Mouse (Mus musculus) left cerebral cortex, adult 2 months (tissue): ENCODE data around the gene Pcolce2. TPM values are rescaled to one million over a fixed set of nuclear protein-coding genes. Genes with fewer than 3 reads are reported as not detected.

ENCODE experiments used
- DNase-seq, 2 experiments: peaks; one replicate each; pipeline ENCODE4 v3.0.0; 2021 to 2022; ENCODE audit warnings: low spot score in 2 of 2, mixed read lengths in 1 of 2; ENCODE audit errors: extremely low spot score in 1 of 2
- H3K27ac ChIP-seq: fragments of 200-600 bp; 2 replicates; pipeline ENCODE4 v1.8.1; 2022
- H3K4me3 ChIP-seq: fragments of 200-600 bp; 2 replicates; pipeline ENCODE4 v1.8.1; 2022
- CTCF ChIP-seq: fragments of 200-600 bp; IDR thresholded peaks from 2 replicates; pipeline ENCODE4 v1.8.1; 2022; ENCODE audit warnings: antibody characterized with exemption, mild to moderate bottlenecking, moderate library complexity
- intact Hi-C: fragments of 180-260 bp; cut with DNase I; formaldehyde crosslinking; loops from one replicate; pipeline ENCODE4 v1.15.1; 2025
- total RNA-seq, 2 experiments: library from RNA; stranded (reverse); gene quantifications; 2 replicates each; pipeline ENCODE4 v1.2.3; 2021

Gene Pcolce2
- total RNA-seq, 2 experiments from 2014 or later: 1.4 to 2.1 TPM

DNA sequence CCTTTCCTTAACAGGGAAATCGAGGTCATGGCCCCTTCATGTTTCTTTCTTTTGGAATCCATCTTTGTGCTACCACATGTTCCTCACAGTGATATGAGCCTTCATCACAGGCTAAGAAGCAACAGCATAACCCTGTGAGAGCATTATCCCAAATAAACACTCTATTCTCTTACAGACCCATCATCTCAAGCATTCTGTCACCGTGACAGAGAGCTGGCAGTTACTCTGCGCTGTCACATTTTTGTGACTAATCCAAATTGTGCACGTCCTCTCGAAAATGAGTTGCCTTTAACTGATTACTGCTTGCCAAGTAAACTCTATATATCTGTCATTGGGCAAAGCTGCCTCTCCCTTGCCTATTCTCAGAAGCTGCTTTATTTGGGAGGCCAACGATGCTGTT, 28.4 kb downstream of the Pcolce2 start:
- Histone ChIP-seq H3K4me3 (no peak overlapping the region), H3K27ac (no peak overlapping the region)
- TF ChIP-seq CTCF: no peak
- intact Hi-C loops: no loop called here
- no peak for DNase-seq

DNA sequence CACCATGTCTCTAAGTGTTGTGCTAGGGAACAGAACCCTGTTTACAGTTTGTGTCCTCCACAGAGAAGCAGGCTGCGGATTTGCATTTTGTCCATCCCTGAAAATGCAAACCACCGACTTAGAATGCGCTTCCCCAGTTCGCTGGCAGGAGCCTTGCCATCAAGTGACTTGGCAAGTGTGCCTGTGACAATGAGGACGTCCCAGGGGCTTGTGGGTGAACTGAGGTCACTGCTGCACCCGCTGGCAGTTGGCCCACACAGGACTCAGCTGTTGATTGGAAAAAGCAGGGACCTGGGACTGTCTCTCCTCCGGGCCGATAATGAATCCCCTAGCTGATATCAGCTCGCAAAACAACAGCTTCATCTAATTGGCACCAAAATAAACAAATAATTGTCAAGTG, 30.4 kb downstream of the Pcolce2 start:
- intact Hi-C loops: no loop called here

DNA sequence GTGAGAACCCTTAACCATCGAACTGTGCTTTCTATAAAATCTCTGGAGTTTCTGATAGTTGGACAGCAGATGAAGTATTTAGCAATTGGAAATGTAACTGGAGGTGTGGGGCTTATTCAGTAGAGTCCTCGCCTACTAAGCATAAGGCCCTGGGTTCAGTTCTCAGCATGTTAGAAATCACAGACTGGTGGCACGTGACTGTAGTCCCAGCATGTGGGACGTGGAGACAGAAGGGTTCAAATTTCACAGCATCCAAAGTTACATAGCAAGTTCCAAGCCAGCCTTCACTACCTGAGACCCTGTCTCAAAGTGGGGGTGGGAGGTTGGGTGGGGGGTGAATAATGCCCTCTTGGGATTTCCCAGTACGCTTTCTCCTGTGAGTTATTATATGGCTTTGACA, 30.9 kb downstream of the Pcolce2 start:
- intact Hi-C loops: no loop called here
- TF ChIP-seq CTCF: no peak
- Histone ChIP-seq H3K27ac (no peak overlapping the region), H3K4me3 (no peak overlapping the region)
- DNase-seq: no peak

More for the DNA sequence above, 30.4 kb downstream of the Pcolce2 start:
- no peak overlapping the region for H3K4me3 ChIP-seq
- peak; percentile 22 to 30 for DNase-seq
- TF ChIP-seq CTCF: no peak
- no peak overlapping the region for H3K27ac ChIP-seq

DNA sequence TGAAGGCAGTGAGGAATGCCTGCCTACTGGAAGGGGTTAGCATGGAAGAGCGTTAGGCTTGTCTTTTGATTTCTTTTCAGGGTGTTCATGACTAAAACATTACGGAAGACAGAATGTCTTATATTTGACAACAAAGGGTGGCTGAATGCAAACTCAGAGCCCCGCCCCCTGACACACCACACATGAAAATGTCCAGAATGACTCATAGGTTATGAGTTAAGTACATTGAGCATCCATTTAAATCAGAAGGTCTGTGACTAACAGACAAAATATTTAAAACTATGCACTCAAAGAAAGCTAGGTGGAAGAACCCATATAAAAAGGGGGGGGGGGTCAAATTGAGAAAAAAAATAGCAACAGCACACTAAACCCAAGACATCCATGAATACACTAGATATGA, 34.9 kb downstream of the Pcolce2 start:
- DNase-seq: no peak
- TF ChIP-seq CTCF: no peak
- H3K4me3 ChIP-seq: no peak overlapping the region
- no peak overlapping the region for H3K27ac ChIP-seq
- intact Hi-C loops: no loop called here

DNA sequence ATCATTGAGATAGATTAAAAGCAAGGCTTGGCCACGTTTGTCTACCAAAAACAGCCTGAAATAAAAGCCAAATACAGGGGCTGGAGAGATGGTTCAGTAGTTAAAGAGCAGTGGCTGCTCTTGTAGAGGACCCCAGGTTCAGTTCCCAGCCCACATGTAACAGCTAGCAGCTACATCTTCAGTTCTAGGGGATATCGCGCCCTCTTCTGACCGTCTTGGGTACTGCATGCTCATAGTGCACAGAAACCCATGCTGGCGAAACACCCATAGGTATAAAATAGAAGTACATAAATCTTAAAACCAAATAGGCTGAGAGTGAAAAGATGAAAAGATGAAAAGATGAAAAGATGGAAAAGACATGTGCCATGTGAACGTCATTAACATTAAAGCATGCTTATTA, 35.4 kb downstream of the Pcolce2 start:
- no peak overlapping the region for H3K27ac ChIP-seq
- TF ChIP-seq CTCF: peak; percentile 23
- no peak for DNase-seq
- intact Hi-C loops: no loop called here
- H3K4me3 ChIP-seq: no peak overlapping the region

DNA sequence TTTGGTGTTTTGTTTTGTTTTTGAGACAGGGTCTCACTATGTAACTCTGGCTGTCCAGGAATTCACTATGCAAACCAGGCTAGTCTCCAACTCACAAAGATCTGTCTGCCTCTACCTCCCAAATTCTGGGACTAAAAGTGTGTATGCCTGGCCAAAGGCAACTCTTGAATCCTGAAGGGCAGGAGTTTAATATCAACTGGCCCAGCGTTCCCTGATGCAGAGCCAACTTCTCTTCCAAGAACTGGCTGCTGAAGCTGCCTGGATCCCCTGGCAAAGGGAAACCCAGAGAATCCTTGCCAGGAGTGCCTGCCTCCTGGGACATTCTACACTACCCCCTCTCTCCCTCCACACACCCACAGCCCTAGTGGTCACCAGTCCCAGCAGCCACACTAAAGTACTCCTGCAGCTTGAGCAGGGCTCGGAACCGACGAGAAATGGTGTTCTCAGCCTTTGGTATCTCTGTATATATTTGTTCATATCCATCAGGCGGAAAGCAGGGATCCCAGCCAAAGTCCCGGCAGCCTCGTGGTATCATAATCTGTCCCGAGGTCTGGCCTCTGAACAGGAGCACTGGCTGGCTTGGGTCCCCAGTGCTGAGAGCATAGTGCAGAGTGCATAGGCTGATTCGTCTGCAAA, 37.8 kb downstream of the Pcolce2 start:
- intact Hi-C loops: no loop called here
- H3K4me3 ChIP-seq: no peak overlapping the region
- DNase-seq: peak in 1 of 2 experiments; percentile 15
- no peak overlapping the region for H3K27ac ChIP-seq
- no peak; the same call in 1 of the 2 replicates for TF ChIP-seq CTCF

DNA sequence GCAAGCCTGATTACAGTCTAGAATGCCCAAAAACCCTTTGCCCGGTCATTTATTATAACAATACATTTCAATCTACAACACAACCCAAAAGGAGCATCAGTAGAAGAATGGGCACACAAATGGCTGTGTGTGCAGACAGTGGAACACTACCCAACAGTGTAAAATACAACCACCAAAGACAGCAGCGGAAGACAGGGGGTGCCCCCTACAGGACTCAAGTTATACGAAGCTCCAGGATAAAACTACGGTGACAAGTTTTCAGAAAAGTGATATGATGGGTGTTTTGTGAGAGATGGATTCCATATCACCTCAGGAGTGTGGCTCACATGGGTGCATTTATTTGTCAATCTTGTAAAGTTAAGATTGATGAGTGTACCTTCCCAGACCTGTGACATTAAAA, 38.6 kb downstream of the Pcolce2 start:
- DNase-seq: no peak
- Histone ChIP-seq H3K27ac (no peak overlapping the region), H3K4me3 (no peak overlapping the region)
- TF ChIP-seq CTCF: peak; percentile 30
- intact Hi-C loops: no loop called here

DNA sequence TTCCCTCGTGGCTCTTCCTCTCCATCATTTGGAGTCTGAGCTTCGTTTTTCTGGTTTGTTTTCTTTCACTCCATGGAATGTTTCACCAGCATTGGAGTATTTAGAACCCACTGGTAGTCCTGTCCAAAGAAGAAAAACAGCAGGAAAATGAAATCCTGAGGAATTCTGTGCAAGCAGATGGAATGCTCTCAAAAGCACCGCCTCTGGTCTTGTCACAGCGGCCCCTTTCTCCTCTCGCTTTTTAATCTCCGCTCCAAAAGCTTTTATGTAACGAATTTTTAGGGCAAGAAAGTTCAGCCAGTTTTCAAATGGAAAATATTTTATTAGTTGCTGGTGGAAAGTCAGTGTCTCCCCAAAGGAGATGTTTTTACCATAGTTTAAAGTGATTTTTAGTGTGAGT, 42.6 kb downstream of the Pcolce2 start:
- DNase-seq: no peak
- TF ChIP-seq CTCF: no peak
- Histone ChIP-seq H3K4me3 (no peak overlapping the region), H3K27ac (no peak overlapping the region)
- intact Hi-C loops: no loop called here

DNA sequence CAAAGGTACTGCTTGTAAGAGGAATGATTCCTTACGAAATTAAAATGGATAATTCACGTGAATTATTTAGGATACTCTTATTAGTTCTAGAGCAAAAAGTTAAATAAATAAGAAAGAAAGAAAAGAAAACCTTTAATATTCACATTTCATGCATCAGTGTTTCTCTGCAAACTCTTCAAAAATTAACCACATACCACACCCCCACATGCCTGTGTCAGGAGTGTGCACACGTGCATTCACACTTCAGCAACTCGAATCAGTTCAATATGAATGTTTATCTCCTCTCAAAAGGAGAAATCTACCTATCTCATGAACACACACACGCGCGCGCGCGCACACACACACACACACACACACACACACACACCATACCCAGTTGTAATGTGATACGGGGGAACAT, 43.3 kb downstream of the Pcolce2 start:
- intact Hi-C loops: no loop called here
- H3K27ac ChIP-seq: no peak overlapping the region
- DNase-seq: no peak
- TF ChIP-seq CTCF: no peak
- H3K4me3 ChIP-seq: no peak overlapping the region

DNA sequence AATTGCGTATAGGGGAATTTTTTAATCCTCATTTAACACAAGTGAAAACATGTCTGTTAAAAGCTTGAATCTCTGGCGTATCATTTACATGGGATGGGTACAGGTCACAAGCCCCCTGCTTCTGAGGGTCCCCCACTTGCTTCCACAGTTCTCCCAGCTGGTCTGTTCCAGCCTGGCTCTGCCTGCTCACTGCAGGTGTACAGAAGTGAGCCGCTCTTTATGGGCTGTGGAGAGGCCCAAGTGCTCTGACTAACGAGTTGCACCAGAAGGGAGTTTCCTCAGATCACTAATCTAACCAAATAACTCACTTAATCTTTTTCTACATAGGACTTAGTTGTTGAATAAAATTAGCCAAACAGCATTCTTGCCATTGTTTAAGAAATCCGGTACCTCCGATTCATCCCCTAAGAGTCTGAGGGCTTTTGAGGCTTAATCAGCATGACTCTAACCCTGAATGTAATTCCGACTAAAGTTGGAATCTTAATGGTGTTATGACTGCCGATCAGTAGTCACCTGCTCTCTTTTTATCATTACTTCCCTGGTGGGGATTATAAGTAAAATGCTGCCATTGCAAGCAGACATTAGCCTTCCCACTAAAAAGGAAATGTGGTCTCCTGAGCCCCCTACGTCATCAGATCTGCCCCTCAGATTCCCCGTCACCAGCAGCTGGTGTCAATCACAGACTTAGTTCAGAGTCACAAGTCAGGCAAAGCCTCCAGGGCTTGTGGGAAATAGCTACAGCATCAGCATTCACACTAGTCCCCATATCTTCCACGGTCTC, 48.4 kb downstream of the Pcolce2 start:
- DNase-seq: no peak
- intact Hi-C loops: no loop called here
- TF ChIP-seq CTCF: no peak
- Histone ChIP-seq H3K27ac (no peak overlapping the region), H3K4me3 (no peak overlapping the region)

DNA sequence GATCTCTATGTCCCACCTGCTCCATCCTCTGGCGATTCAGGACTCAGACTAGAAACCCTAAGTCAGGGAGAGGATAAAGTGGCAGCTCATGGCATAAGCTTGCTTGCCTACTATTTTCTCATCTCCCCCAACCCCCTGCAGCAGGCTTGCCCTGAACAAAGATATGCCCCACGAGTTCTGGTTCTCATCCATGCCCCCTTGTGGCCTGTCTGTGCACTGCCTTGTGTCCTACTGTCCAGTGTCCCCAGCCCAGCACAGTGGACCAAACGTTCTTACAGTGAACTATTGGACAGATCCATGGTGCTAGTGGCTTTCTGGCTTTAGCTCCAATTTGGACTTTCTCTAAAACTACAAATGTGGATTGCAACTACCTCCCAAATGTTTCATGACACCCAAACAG, 50.7 kb downstream of the Pcolce2 start:
- DNase-seq: no peak
- Histone ChIP-seq H3K27ac (no peak overlapping the region), H3K4me3 (no peak overlapping the region)
- peak; percentile 64 for TF ChIP-seq CTCF
- intact Hi-C loops: no loop called here

DNA sequence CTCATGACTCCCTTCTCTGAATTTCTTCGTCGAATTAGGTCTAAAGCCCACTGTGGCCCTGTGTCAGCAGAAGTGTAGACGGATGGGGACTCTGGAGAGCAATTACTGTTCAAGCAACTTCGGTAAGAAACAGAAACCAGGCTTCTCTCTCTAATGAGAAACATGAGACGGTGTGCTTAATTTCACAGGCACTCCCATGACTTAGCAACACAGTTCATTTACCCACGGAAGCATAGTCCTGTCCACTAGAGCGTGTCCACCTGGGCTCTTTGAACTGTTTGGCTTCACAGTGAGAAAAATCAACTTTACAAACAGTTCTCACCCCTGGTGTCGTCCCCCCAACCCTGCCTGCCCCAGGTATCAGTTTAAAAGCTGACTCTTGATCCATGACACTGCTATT, 55.4 kb downstream of the Pcolce2 start:
- intact Hi-C loops: no loop called here
- DNase-seq: no peak
- no peak for TF ChIP-seq CTCF
- Histone ChIP-seq H3K4me3 (no peak overlapping the region), H3K27ac (no peak overlapping the region)
